Mouse (Mus musculus) embryonic fibroblast, embryonic 13.5 days (primary cell): Measurements from ENCODE around the gene Taar3.

Source experiments
- CTCF ChIP-seq: IDR thresholded peaks from 2 replicates; pipeline ENCODE4 v1.5.1; 2011; ENCODE audit warnings: mild to moderate bottlenecking, control low read depth, low read length, moderate library complexity, borderline replicate concordance; ENCODE audit not compliant: insufficient read depth
- POLR2A ChIP-seq: IDR thresholded peaks from 2 replicates; pipeline ENCODE4 v1.6.1; 2011; ENCODE audit warnings: low read depth, mild to moderate bottlenecking, control low read depth, low read length, moderate library complexity

GRCm38 (mm10) chr10:23963444-23963843 is 14.1 kb downstream of the Taar3 start:
- TF ChIP-seq CTCF: no peak
- TF ChIP-seq POLR2A: no peak
